Mouse (Mus musculus) lung, embryonic 16.5 days (tissue): ENCODE results near the gene Bpifb4. TPM values are rescaled to one million over a fixed set of nuclear protein-coding genes. Genes with fewer than 3 reads are reported as not detected.

Source experiments
- polyA plus RNA-seq: library from polyadenylated mRNA; unstranded; fragments of >200 nt; fragmentation: Nextera tagmentation; extraction: Ambion mirVana; gene quantifications from 2 replicates; pipeline ENCODE4 v1.2.1, GENCODE M21; 2015

Bpifb4 gene
- polyA plus RNA-seq, 1 experiment from 2014 or later: not detected

Other genes with a start within 250 kb of the Bpifb4 start
- gene Dnmt3c, start 241.6 kb upstream of the Bpifb4 start, polyA plus RNA-seq: 0.10 and 0.20 TPM in 2 replicates
- gene Mapre1, start 196.9 kb upstream of the Bpifb4 start, polyA plus RNA-seq: 235 and 255 TPM in 2 replicates
- not detected in 2 replicates for gene Efcab8, start 158.3 kb upstream of the Bpifb4 start, polyA plus RNA-seq
- not detected in 2 replicates for gene Sun5, start 67.1 kb upstream of the Bpifb4 start, polyA plus RNA-seq
- gene Bpifb2, start 63.2 kb upstream of the Bpifb4 start, polyA plus RNA-seq: not detected in 2 replicates
- not detected in 2 replicates for gene Bpifb6, start 37.8 kb upstream of the Bpifb4 start, polyA plus RNA-seq
- gene Bpifb3, start 20.0 kb upstream of the Bpifb4 start, polyA plus RNA-seq: not detected in 2 replicates
- gene Bpifa6, start 36.7 kb downstream of the Bpifb4 start, polyA plus RNA-seq: not detected in 2 replicates
- not detected in 2 replicates for gene Bpifa2, start 70.1 kb downstream of the Bpifb4 start, polyA plus RNA-seq
- gene Bpifa3, start 192.1 kb downstream of the Bpifb4 start, polyA plus RNA-seq: not detected in 2 replicates
- gene Bpifa1, start 204.7 kb downstream of the Bpifb4 start, polyA plus RNA-seq: 1.8 and 16.3 TPM in 2 replicates
- not detected in 2 replicates for gene Bpifa5, start 224.4 kb downstream of the Bpifb4 start, polyA plus RNA-seq